Mouse (Mus musculus): ENCODE data around the gene Cemip2. TPM values are rescaled to one million over a fixed set of nuclear protein-coding genes. Genes with fewer than 3 reads are reported as not detected.
A peak's percentile ranks its signal among the peaks of the same experiment; 100 is the strongest.

Cemip2 gene
- polyA plus RNA-seq, 1 experiment from 2014 or later, result 52.1 TPM

GRCm38 (mm10) chr19:21781787-21782432 is 3.8 kb downstream of the Cemip2 start:
- Histone ChIP-seq H3K27me3 (ENCODE audit: control insufficient read depth, insufficient read depth, low read length) (no peaks in the 10 kb centered on the region), H3K36me3 (ENCODE audit: control insufficient read depth, insufficient read depth, low read length) (no peaks in the 10 kb centered on the region), H3K4me2 (ENCODE audit: low read depth, severe bottlenecking) (peak overlapping the region; percentile 12), H3K4me3 (ENCODE audit: low read depth, low read length) (no peak overlapping the region), H3K9me3 (ENCODE audit: control insufficient read depth, low read length) (no peaks in the 10 kb centered on the region), H3K9ac (ENCODE audit: low read length) (no peak overlapping the region), H3K4me1 (ENCODE audit: control insufficient read depth, insufficient read depth, low read length) (peaks cover 45% of the 10 kb centered on the region), H3K27ac (replicated peaks; ENCODE audit: low read depth, low read length) (peak overlapping the region; percentile 24)
- WGBS, result 32% methylated on average over 12 of the region's 12 CpGs
- ATAC-seq (ENCODE audit: insufficient number of reproducible peaks, low FRiP score, low TSS enrichment, low read depth) (no peak), DNase-seq (ENCODE audit: low spot score) (peak; percentile 45)

- peaks cover 45% of the 10 kb centered on the region for H3K4me1 ChIP-seq (ENCODE audit: control insufficient read depth, insufficient read depth, low read length)
- no peak overlapping the region for H3K4me3 ChIP-seq (ENCODE audit: low read depth, low read length)
- 83% methylated on average over 3 of the region's 3 CpGs for WGBS
- no peaks in the 10 kb centered on the region for H3K9me3 ChIP-seq (ENCODE audit: control insufficient read depth, low read length)
- no peak overlapping the region for H3K27ac ChIP-seq (replicated peaks; ENCODE audit: low read depth, low read length)
- no peaks in the 10 kb centered on the region for H3K27me3 ChIP-seq (ENCODE audit: control insufficient read depth, insufficient read depth, low read length)
- H3K9ac ChIP-seq (ENCODE audit: low read length), result no peak overlapping the region
- H3K4me2 ChIP-seq (ENCODE audit: low read depth, severe bottlenecking), result no peak overlapping the region
- no peak for ATAC-seq (ENCODE audit: insufficient number of reproducible peaks, low FRiP score, low TSS enrichment, low read depth)
- no peak for DNase-seq (ENCODE audit: low spot score)
- no peaks in the 10 kb centered on the region for H3K36me3 ChIP-seq (ENCODE audit: control insufficient read depth, insufficient read depth, low read length)
These were observed 5.6 kb downstream of the Cemip2 start for GRCm38 (mm10) chr19:21783717-21784116.

- Histone ChIP-seq H3K4me3 (ENCODE audit: low read depth, low read length) (no peak overlapping the region), H3K4me1 (ENCODE audit: control insufficient read depth, insufficient read depth, low read length) (peaks cover 45% of the 10 kb centered on the region), H3K27me3 (ENCODE audit: control insufficient read depth, insufficient read depth, low read length) (no peaks in the 10 kb centered on the region), H3K4me2 (ENCODE audit: low read depth, severe bottlenecking) (no peak overlapping the region), H3K27ac (replicated peaks; ENCODE audit: low read depth, low read length) (peak overlapping the region; percentile 50; the same call in 1 of the 2 replicates), H3K9me3 (ENCODE audit: control insufficient read depth, low read length) (no peaks in the 10 kb centered on the region), H3K9ac (ENCODE audit: low read length) (no peak overlapping the region), H3K36me3 (ENCODE audit: control insufficient read depth, insufficient read depth, low read length) (no peaks in the 10 kb centered on the region)
- ATAC-seq (ENCODE audit: insufficient number of reproducible peaks, low FRiP score, low TSS enrichment, low read depth), result no peak
- 22% methylated on average over 8 of the region's 8 CpGs for WGBS
- peak; percentile 33 for DNase-seq (ENCODE audit: low spot score)
These were observed 6.4 kb downstream of the Cemip2 start for GRCm38 (mm10) chr19:21784331-21785131.

- Histone ChIP-seq H3K27me3 (ENCODE audit: control insufficient read depth, insufficient read depth, low read length) (no peaks in the 10 kb centered on the region), H3K4me2 (ENCODE audit: low read depth, severe bottlenecking) (no peak overlapping the region), H3K4me1 (ENCODE audit: control insufficient read depth, insufficient read depth, low read length) (peaks cover 41% of the 10 kb centered on the region), H3K36me3 (ENCODE audit: control insufficient read depth, insufficient read depth, low read length) (no peaks in the 10 kb centered on the region), H3K9me3 (ENCODE audit: control insufficient read depth, low read length) (no peaks in the 10 kb centered on the region), H3K27ac (replicated peaks; ENCODE audit: low read depth, low read length) (peak overlapping the region; percentile 3; the same call in 1 of the 2 replicates), H3K9ac (ENCODE audit: low read length) (no peak overlapping the region), H3K4me3 (ENCODE audit: low read depth, low read length) (no peak overlapping the region)
- ATAC-seq (ENCODE audit: insufficient number of reproducible peaks, low FRiP score, low TSS enrichment, low read depth) (no peak), DNase-seq (ENCODE audit: low spot score) (no peak)
- 31% methylated on average over 3 of the region's 3 CpGs for WGBS
These were observed 7.0 kb downstream of the Cemip2 start for GRCm38 (mm10) chr19:21785132-21785528.

- 81% methylated on average over 6 of the region's 6 CpGs for WGBS
- peaks cover 25% of the 10 kb centered on the region for H3K4me1 ChIP-seq (ENCODE audit: control insufficient read depth, insufficient read depth, low read length)
- no peak overlapping the region for H3K4me2 ChIP-seq (ENCODE audit: low read depth, severe bottlenecking)
- ATAC-seq (ENCODE audit: insufficient number of reproducible peaks, low FRiP score, low TSS enrichment, low read depth) (no peak), DNase-seq (ENCODE audit: low spot score) (no peak)
- no peaks in the 10 kb centered on the region for H3K27me3 ChIP-seq (ENCODE audit: control insufficient read depth, insufficient read depth, low read length)
- no peak overlapping the region for H3K9ac ChIP-seq (ENCODE audit: low read length)
- no peaks in the 10 kb centered on the region for H3K36me3 ChIP-seq (ENCODE audit: control insufficient read depth, insufficient read depth, low read length)
- no peak overlapping the region for H3K27ac ChIP-seq (replicated peaks; ENCODE audit: low read depth, low read length)
- H3K9me3 ChIP-seq (ENCODE audit: control insufficient read depth, low read length), result no peaks in the 10 kb centered on the region
- no peak overlapping the region for H3K4me3 ChIP-seq (ENCODE audit: low read depth, low read length)
These were observed 8.9 kb downstream of the Cemip2 start for GRCm38 (mm10) chr19:21787004-21787480.

GRCm38 (mm10) chr19:21788999-21789398 is 10.9 kb downstream of the Cemip2 start:
- Histone ChIP-seq H3K9me3 (ENCODE audit: control insufficient read depth, low read length) (no peaks in the 10 kb centered on the region), H3K4me1 (ENCODE audit: control insufficient read depth, insufficient read depth, low read length) (peaks cover 17% of the 10 kb centered on the region), H3K36me3 (ENCODE audit: control insufficient read depth, insufficient read depth, low read length) (no peaks in the 10 kb centered on the region), H3K27ac (replicated peaks; ENCODE audit: low read depth, low read length) (no peak overlapping the region), H3K4me3 (ENCODE audit: low read depth, low read length) (no peak overlapping the region), H3K9ac (ENCODE audit: low read length) (no peak overlapping the region), H3K27me3 (ENCODE audit: control insufficient read depth, insufficient read depth, low read length) (no peaks in the 10 kb centered on the region), H3K4me2 (ENCODE audit: low read depth, severe bottlenecking) (no peak overlapping the region)
- ATAC-seq (ENCODE audit: insufficient number of reproducible peaks, low FRiP score, low TSS enrichment, low read depth), result no peak
- 47% methylated on average over 8 of the region's 8 CpGs for WGBS
- no peak for DNase-seq (ENCODE audit: low spot score)

GRCm38 (mm10) chr19:21789676-21790075 is 11.5 kb downstream of the Cemip2 start:
- Histone ChIP-seq H3K9me3 (ENCODE audit: control insufficient read depth, low read length) (no peaks in the 10 kb centered on the region), H3K27me3 (ENCODE audit: control insufficient read depth, insufficient read depth, low read length) (no peaks in the 10 kb centered on the region), H3K4me2 (ENCODE audit: low read depth, severe bottlenecking) (no peak overlapping the region), H3K4me3 (ENCODE audit: low read depth, low read length) (no peak overlapping the region), H3K36me3 (ENCODE audit: control insufficient read depth, insufficient read depth, low read length) (no peaks in the 10 kb centered on the region), H3K27ac (replicated peaks; ENCODE audit: low read depth, low read length) (no peak overlapping the region), H3K4me1 (ENCODE audit: control insufficient read depth, insufficient read depth, low read length) (peaks cover 10% of the 10 kb centered on the region; the same call in 1 of the 2 replicates), H3K9ac (ENCODE audit: low read length) (no peak overlapping the region)
- ATAC-seq (ENCODE audit: insufficient number of reproducible peaks, low FRiP score, low TSS enrichment, low read depth) (no peak), DNase-seq (ENCODE audit: low spot score) (no peak)
- 74% methylated on average over 6 of the region's 6 CpGs for WGBS

- Histone ChIP-seq H3K9me3 (ENCODE audit: control insufficient read depth, low read length) (no peaks in the 10 kb centered on the region), H3K36me3 (ENCODE audit: control insufficient read depth, insufficient read depth, low read length) (peaks cover 1% of the 10 kb centered on the region; the same call in 1 of the 2 replicates), H3K4me3 (ENCODE audit: low read depth, low read length) (no peak overlapping the region), H3K4me2 (ENCODE audit: low read depth, severe bottlenecking) (no peak overlapping the region), H3K9ac (ENCODE audit: low read length) (no peak overlapping the region), H3K27ac (replicated peaks; ENCODE audit: low read depth, low read length) (no peak overlapping the region), H3K4me1 (ENCODE audit: control insufficient read depth, insufficient read depth, low read length) (no peaks in the 10 kb centered on the region), H3K27me3 (ENCODE audit: control insufficient read depth, insufficient read depth, low read length) (no peaks in the 10 kb centered on the region)
- 82% methylated on average over 3 of the region's 3 CpGs for WGBS
- DNase-seq (ENCODE audit: low spot score) (no peak), ATAC-seq (ENCODE audit: insufficient number of reproducible peaks, low FRiP score, low TSS enrichment, low read depth) (no peak)
These were observed 13.2 kb downstream of the Cemip2 start for GRCm38 (mm10) chr19:21791386-21791785.

Data from limb, embryonic 11.5 days (tissue).